Mouse (Mus musculus): ENCODE results near the gene Nisch.
A peak's percentile ranks its signal among the peaks of the same experiment; 100 is the strongest.

The Nisch gene

DNA sequence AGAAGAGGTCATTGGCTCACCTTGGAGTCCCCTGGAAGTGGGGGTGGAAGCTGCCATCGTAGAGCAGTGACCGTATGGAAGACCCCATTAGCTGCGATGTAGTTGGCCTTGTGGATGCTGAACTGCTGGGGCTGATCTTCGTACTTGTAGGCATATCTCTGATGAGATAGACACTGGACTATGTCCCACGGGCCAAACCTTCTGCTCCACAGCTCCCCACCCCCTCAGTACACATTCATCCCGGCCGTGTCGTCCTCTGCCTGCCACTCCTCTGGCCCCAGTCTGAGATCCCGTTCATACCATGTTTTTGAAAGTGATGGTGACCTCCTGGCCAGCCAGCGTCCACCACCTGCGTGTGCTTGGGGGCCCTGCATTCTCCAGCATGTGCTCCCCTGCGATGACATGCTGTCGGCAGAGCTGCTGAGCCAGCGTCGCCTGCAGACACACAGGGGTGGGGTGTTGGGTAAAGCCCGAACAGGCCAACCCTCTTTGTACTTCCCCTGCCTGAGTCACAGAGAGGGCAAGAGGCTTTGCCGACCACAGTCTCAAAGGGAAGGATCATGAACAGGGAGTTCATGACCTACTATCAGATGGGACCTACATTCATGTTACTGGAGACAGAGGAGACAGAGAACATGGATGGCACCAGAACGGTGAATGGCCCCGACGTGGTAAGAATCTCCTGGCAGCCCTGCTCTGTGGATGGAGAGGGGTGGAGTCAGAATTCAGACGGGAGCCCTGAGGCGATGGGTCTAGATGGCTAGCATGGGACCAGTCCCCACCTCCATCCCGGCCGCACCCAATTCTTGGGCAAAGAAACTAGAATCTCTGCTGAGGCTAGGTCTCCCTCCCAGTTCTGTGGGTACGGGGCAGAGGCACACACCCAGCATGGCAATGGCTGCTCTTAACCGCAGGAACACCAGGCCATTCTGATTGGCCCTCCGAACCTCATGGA lies 56.3 kb downstream of the Nisch start:
- DNase-seq = no peak

DNA sequence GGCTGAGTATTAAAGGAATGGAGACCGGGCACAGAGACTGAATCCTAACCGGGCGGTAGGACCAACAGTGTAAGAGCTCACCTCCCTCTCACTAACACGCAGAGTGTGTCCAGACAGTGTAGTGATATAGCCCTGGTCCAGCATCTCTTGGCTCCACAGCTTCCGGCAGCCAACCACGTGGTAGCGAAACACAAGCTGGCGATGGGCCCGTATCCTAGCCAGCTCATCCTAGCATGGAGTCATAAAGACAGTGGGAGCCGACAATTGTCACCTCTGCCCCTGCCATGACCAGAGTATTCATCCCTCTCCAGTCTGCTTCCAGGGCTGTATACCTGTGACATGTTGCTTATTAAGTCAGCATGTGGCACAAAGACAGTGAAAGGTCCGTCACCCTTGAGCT lies 71.1 kb downstream of the Nisch start:
- no peak for DNase-seq

DNA sequence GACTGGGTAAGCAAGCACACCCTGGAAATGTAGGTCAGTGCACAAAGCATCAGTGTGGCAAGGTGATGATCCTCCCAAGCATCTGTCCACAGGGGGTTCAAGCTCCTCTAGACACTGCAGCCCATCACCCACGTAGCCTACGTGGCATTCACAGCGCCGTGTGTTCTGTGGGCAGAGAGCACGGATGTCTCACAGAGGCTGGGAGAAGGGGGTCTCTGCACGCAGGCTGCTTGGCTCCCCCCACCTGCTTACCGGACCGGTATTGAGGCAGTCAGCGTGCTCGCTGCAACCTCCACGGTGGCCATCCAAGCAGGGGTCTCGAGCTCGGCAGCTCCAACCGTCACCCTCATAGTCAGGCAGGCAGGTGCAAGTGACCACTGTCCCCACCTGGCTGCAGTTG lies 75.7 kb downstream of the Nisch start:
- no peak for DNase-seq

DNA sequence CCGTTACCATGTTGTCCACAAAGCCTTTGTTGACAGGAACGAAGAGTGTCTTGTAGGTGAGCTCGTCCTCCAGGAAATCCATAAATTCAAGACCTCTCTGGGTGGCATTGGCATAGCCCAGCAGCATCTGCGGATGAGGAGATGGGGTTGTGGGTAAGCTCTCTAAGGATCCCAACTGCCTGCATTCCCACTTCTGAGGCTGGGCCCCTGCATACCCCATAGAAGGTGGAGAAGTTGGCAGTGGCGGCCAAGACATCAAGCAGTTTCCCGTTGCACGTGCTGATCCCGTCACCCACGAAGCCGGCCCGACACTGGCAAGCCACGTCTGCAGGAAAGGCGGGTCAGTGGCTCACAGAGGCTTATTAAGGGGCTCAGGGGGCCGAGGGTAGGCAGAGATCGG lies 76.6 kb downstream of the Nisch start:
- no peak for DNase-seq

DNA sequence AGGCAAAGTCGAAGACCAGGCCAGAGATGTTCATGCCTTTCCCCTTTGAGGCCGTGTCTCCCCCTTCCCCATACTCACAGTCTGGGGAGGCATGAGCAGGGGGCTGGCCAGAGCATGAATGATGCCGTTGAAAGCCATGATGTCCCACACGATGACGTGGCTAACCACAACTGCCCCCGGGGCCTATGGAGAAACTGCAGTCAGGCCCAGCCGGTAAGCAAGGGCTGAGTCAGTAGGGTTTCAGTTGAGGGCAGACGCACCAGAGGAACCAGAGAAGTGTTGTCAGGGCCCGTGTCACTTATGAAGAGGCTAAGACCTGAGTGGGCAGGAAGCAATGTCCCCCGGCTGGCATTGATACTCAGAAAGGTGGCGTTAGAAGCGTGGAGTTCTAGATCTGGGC lies 77.1 kb downstream of the Nisch start:
- no peak for DNase-seq

DNA sequence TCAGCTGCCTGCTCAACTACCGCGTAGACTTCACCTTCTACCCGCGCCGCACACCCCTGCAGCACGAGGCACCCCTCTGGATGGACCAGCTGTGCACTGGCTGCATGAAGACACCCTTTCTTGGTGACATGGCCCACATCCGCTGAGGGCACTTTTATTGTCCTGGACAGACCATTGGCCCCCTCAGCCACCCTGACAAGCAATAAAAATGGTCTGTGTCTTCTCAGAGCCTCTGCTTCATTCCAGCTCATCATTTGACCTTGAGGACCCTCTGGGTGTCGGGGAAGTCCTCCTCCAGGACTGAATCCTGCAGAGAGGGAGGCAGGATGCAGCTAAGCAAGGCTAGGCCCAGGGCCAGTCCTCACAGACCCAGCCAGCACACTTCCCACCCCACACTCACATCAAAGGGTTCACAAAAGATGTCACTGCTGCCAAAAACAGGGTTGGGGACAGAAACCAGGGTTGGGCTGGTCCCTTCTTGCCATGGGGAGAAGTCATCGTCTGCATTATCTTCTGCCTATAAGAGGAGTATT lies 77.8 kb downstream of the Nisch start:
- DNase-seq = peak; percentile 35

DNA sequence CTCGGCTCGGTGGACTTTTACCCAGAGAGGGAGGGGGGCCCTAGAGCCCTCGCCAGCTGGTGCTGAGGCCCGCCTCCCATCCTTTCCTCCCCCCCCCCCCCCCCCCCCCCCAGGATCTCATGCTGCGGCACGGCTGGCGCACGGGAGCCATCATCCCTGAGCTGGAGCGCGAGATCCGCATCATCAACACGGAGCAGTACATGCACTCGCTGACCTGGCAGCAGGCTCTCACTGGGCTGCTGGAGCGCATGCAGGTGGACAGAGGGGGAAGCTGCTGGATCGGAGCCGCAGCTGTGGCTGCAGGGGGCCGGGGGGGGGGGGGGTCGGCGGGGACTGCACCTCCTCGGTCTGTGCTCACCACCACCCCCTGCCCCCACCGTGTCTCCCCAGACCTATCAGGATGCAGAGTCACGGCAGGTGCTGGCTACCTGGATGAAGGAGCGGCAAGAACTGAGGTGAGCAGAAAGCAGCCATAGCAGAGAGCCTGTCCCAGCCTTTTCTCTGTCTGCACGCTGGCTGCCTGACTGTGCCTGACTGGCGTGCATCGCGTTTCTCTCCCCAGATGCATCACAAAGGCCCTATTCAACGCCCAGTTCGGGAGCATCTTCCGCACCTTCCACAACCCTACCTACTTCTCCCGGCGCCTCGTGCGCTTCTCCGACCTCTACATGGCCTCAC lies 78.4 kb downstream of the Nisch start:
- no peak for DNase-seq

DNA sequence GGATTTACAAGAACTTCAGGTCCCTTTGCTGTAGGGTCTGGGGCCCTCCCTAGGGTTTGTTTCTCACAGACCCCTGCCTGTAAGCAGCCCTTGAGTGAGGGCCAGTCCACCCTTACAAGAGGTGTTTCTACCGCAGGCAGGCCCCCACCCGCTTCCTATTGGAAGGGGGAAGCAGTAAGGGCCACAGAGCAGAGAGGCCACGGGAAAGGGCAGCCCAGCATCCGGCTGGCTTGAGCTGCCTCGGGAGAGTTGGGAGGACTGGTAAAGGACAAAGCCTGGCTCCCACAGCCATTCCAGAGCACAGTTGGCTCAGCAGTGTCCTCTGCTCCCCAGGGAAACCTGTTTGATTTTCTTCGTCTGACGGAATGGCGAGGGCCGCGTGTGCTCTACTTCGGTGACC lies 79.0 kb downstream of the Nisch start:
- peak; percentile 22 for DNase-seq

DNA sequence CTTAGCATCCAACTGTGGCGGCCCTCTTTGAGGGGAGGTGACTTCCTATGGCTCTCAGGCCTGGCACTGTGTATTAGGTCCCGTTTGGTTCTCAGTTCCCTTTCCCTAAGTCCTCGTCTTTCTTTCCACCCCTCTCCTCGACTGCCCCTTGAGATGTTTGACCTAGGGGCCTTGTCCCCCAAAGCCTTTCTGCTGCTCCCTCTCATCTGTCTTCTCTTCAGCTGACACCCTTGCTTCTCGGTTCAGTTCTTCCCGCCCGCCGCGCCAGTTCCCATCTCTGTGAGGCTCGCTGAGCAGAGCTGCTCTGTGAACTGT lies 79.5 kb downstream of the Nisch start:
- DNase-seq = no peak

DNA sequence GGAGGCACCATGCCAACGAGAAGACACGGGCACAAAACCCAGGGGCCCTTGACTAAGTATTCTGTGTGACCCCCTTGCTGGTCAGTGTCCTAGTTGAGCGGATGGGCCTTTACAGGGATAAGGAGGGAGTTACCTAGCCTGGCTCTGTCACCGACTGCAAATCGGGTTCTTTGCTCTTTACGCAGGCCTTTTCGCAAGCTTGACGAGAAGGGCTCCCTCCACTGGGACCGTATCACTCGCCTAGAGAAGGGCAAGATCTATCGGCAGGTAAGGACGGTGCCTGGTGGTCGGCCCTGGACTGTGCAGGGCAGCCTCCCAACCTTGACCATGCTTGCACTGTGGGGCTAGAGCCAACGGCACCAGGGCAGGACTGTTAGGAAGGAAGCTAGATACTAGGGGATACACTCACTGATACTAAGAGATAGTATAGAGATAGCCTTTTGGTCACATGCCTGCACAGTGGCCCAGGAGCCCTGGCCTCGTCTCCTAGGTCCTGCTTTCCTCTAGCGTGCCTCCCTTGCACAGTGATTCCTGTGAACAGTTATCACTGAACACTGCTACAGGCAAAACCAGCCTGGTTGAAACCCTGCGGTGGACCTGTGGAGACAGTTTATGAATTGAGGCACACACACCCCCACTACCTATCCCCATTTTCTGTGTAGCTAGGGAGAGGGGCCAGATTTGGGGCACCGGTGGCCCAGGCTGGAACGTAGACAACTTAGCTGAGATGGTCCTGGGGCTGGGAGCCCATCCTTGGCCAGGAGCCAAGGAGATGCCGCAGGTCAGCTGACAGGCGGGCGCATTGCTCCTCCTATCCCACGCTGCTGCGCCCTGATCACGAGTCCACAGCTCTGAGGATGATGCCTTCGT lies 80.1 kb downstream of the Nisch start:
- no peak for DNase-seq

DNA sequence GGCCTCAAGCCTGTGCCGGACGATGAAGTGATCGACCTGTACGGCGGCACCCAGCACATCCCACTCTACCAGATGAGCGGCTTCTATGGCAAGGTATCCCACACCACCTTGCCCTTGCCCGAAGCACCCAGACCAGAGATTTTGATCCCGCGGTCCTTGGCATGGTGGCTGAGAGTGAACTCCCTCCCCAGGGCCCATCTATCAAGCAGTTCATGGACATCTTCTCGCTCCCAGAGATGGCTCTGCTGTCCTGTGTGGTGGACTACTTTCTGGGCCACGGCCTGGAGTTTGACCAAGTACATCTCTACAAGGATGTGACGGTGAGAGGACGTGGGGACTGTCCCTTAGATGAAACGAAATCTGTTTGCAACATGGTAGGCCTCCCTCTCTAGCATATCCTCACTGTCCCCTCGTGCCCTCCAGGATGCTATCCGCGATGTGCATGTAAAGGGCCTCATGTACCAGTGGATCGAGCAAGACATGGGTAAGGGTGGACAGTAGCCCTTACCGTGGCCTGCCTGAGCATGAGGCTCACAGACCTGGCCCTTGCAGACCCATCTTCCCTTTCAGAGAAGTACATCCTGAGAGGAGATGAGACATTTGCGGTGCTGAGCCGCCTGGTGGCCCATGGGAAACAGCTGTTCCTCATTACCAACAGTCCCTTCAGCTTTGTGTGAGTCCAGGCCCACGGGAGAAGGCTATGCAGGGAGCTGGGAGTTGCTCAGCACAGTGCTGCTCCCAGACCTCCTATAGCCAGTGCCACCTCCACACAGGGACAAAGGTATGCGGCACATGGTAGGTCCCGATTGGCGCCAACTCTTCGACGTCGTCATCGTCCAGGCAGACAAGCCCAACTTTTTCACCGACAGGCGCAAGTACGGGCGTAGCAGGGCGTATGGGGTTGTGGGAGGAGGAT lies 81.0 kb downstream of the Nisch start:
- DNase-seq = no peak

DNA sequence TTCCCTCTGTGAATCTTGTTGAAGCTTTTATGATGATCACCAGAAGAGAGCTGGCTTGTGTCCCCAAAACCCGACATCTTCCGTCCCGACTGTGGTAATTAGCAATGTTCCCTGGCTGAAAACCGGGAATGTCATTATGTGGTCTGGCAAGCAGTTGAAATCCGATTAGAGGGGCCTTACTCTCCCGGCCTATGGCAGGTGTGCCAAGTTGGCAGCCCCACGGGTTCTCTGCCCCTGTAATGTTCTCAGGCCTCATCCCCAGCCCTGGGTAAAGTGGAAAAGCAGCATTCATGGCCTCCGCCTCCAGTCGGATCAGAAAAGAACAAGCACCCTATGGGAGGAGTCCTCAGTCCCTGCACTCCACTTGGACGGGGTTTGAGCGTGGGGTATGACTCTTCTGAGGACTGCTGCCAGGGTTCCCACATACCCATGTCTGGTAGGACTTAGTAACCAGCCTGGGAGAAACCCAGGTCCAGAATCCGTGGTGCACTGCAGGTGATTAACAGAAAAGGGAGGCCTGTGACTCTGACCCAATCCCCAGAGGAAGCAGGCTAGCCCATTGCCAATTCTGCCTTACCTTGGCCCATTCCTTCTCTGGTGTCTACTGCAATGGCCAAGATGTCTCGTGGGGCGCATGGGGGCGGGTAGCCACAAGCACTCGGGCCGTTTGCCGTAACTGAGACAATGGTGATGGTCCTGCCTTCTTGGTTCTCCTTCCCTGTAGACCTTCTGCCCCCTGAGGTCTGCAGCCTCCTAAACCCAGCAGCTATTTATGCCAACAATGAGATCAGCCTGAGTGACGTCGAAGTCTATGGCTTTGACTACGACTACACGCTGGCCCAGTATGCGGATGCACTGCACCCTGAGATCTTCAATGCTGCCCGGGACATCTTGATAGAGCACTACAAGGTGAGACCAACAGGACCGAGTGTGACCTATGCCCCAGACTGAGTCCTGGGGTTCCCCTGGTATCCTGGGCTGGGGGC lies 82.4 kb downstream of the Nisch start:
- DNase-seq = no peak

DNA sequence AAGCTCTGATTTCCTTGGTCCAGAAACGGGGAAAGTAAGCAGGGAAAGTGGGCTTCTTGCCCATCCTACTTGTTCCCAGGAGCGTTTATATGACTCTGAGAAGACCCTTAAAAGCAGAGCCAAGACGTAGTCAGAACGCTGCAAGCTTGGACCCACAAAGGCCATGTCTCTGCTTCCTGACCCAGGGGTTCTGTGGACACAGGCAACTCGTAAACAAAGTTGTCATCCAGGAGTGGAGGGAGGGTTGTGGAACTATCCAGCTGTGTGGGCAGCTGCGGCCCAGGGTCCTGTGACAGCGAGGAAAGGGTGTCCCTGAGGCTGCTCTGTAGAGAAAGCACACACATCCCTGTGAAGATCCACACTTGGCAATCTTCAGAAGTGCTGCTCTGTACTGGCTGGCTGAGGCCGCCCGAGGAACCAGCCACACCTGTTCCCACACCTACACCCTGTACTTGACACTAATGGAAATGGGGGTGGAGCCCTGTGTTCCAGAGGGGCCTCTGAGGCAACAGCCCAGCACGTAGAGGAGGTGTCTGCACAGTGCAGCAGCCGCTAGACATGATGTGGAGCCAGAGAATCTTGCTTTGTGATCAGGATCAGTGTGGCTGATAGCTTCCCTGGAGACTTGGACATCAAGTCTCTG lies 83.6 kb downstream of the Nisch start:
- peak; percentile 65 for DNase-seq

DNA sequence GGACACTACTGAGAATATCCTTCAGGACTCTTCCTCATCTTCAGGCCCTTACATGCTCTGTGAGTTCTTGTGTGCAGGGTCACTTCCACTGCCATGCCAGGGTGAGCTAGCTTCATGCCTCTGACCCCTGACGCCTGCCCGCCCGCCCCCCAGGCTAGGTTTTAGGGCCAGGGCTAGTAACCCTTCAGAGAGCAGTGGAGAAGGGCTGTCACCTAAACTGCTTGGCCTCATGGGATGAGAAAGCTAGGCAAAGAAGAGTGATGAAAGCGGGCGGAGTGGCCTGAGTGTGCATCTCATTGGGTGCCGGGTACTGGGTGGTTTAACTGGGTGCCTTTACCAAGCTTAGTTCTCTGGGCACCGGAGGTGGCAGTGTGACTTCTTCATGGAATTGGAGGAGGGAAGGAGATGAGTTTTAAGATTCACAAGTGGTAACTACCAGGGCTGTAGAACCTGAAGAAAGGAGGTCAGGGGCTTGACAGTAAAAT lies 84.2 kb downstream of the Nisch start:
- no peak for DNase-seq

DNA sequence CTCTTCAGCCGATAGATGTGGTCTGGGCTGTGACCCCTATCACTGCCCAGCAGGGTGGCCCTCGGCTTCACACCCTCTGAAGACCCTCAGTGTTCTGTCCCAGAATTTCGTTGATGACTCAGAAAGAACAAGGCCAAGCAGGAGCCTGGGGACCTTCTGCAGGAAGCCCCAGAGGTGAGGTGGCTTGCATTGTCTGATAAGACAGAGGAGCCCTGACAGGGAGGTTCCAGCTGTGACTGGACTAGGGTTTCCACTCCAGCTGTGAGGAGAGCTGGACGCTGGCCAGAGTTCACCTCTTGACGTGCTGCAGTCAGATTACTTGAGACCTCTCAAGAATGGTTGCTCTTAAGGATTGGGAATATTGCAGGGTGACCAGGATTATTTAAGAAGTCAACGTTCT lies 84.7 kb downstream of the Nisch start:
- DNase-seq = peak; percentile 71

DNA sequence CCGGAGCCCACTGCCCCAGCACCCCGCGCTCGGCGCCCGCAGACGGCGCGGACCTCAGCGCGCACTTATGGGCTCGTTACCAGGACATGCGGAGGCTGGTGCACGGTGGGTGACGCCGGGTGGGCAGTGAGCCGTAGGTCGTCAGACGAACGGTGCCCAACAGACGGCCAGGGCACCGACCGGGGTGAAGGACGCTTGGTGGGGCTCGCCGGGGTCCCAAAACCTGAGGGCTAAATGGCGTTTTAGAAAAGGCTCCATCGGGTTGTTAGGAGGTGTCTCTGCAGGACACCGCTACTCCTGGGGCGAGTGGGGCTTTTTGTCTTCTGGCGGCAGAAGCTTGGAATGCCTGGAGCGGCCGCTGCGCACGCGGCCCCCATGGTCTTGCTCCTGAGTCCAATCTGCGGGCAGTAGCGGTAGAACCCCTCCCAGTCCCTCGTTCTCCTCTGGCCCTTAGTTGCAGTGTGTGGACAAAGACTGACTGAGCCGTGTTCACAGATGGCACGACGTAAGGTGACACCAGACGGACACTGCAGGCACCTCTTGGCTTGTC lies 85.4 kb downstream of the Nisch start:
- no peak for DNase-seq

DNA sequence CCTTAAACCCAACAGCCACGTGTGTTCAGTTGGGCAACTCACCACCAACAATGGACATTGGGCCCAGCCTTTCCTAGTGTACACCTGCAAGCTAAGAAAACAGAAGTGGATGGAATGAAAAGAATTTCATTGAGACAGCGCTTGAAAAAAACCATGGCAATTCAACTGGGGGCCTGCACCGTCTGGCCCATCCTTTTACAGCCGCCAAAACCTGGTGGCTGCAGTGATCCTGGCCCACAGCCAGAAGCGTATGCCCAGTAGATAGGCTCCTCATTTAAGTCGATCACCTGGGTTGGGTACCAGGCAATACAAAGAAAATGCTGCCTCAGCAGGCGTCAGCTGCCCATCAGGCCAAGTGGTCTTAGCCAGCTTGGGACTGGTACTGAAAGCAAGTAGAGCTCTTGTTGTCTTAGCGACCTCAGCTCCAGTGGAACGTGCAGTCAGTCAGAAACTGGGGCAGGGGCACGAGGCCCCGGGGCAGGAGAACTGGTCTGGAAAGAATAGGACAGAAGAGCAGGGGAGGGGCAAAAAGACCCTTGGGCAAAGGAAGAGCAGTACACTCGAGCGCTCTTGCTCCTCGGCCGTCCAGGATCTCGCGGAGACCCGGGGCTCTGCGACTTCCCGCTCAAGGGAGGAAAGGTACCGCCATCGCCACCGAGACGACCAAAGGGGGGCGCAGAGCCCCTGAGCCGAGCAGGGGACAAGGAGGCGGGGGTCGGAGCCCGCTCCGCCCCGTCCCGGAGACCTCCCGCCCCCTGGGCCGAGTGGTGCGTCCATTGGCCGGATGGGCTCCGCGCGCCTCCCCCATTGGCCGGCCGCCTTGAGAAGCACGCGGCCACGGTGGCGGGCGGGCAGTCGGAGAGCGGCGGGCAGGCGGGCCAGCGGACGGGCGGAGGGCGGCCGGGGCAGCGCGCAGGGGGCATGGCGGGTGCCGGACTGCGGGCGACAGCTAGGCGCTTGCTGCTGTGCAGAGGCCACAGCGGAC lies 86.2 kb downstream of the Nisch start, which contains the start of gene Nt5dc2:
Gene Nt5dc2 (plus strand): TSS at position 818 of the 985 bp plus-strand sequence.
- DNase-seq = peak; percentile 91

Measured in lung, postnatal 14 days (tissue).